23 mouse cellular contexts compared by ENCODE assay signal in the genomic region with DNA sequence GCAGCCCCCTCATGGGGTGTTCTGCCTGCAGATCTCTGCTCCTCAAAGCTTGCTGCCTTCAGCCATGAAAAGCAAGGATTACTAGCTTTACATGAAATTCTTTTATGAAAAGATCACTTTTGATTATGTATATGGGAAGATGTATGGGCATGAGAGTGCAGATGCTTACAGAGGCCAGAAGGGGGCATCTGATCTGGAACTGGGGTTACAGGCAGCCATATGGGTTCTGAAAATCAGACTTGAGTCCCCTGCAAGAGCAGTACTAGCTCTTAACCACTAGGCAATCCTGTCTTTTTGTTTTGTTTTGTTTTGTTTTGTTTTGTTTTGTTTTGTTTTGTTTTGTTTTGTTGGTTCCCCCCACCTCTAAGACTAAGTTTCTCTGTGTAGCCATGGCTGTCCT. TPM values are rescaled to one million over a fixed set of nuclear protein-coding genes. Genes with fewer than 3 reads are reported as not detected.
DNase-seq lines count a peak whose midpoint lies in the region; ATAC-seq and TF ChIP-seq lines count a peak whose summit lies in the region.
"Had no signal": no experiment of that assay in that cellular context is flagged by ENCODE, and none has a peak within 500 bp of the region (broad histone marks: within the 10 kb centered on the region; RNA-seq: fewer than 3 reads in every experiment).

No protein-coding gene starts in this region.

- H3K36me3 ChIP-seq in liver, postnatal 0 days (replicated peaks; ENCODE audit: insufficient read depth, low read length), result no peaks in the 10 kb centered on the region
- no peaks in the 10 kb centered on the region for H3K36me3 ChIP-seq in liver, embryonic 12.5 days
- H3K36me3 ChIP-seq in ES-E14 (ENCODE audit: control insufficient read depth, insufficient read depth, low read length, poor library complexity, severe bottlenecking), result no peaks in the 10 kb centered on the region
- H3K36me3 ChIP-seq: forebrain, embryonic 15.5 days; G1E; heart, embryonic 15.5 days had no signal

- H3K9me3 ChIP-seq in liver, postnatal 0 days (ENCODE audit: low read length), result no peaks in the 10 kb centered on the region
- no peaks in the 10 kb centered on the region for H3K9me3 ChIP-seq in liver, embryonic 12.5 days (replicated peaks)
- H3K9me3 ChIP-seq in ES-E14 (ENCODE audit: control insufficient read depth, insufficient read depth, low read depth, low read length), result no peaks in the 10 kb centered on the region
- H3K9me3 ChIP-seq: forebrain, embryonic 15.5 days; G1E; heart, embryonic 15.5 days had no signal

- in situ Hi-C loops in ES-E14 (cut with MboI; ENCODE audit: low sequenced_read_pairs in 2 of 2, unreplicated experiment in 2 of 2), result no loop called here

- H3K27me3 ChIP-seq in liver, postnatal 0 days (ENCODE audit: insufficient read depth, low read length), result no peaks in the 10 kb centered on the region
- no peaks in the 10 kb centered on the region; the same call in 1 of the 2 replicates for H3K27me3 ChIP-seq in liver, embryonic 12.5 days (replicated peaks)
- H3K27me3 ChIP-seq: forebrain, embryonic 15.5 days; heart, embryonic 15.5 days had no signal

- no peak overlapping the region for H3K4me2 ChIP-seq in liver, postnatal 0 days (ENCODE audit: low read depth, low read length)
- no peak overlapping the region for H3K4me2 ChIP-seq in liver, embryonic 12.5 days
- H3K4me2 ChIP-seq: forebrain, embryonic 15.5 days; heart, embryonic 15.5 days; hindbrain, embryonic 14.5 days had no signal

- no peak overlapping the region for H3K9ac ChIP-seq in liver, postnatal 0 days (replicated peaks)
- H3K9ac ChIP-seq in liver, embryonic 12.5 days, result no peak overlapping the region
- no peak overlapping the region for H3K9ac ChIP-seq in ES-E14 (ENCODE audit: insufficient read depth, low read depth, low read length, poor library complexity, severe bottlenecking)
- H3K9ac ChIP-seq: forebrain, embryonic 15.5 days; heart, embryonic 15.5 days; hindbrain, embryonic 14.5 days had no signal

- H3K4me1 ChIP-seq in liver, postnatal 0 days (ENCODE audit: insufficient read depth), result peaks cover 5% of the 10 kb centered on the region
- H3K4me1 ChIP-seq in liver, embryonic 12.5 days, result peaks cover 20% of the 10 kb centered on the region
- H3K4me1 ChIP-seq in ES-E14 (ENCODE audit: control insufficient read depth in 2 of 2, insufficient read depth in 2 of 2, low read length in 2 of 2, poor library complexity in 1 of 2), result peaks cover 2 to 7% of the 10 kb centered on the region in 2 experiments; a peak in 2 of 4 replicates
- H3K4me1 ChIP-seq in bone marrow, adult 2 months (ENCODE audit: control insufficient read depth, insufficient read depth, low read length), result no peaks in the 10 kb centered on the region; the same call in 1 of the 2 replicates

- TF ChIP-seq EP300 in liver, postnatal 0 days (IDR thresholded peaks at IDR 0.05; ENCODE audit: low read depth), result no peak

- no peak overlapping the region for H3K27ac ChIP-seq in liver, postnatal 0 days (ENCODE audit: low read depth)
- H3K27ac ChIP-seq in liver, embryonic 12.5 days, result no peak overlapping the region
- H3K27ac ChIP-seq in ES-E14 (ENCODE audit: insufficient read depth, low read depth, low read length, poor library complexity, severe bottlenecking), result no peak overlapping the region
- no peak overlapping the region for H3K27ac ChIP-seq in bone marrow, adult 2 months (ENCODE audit: control insufficient read depth, insufficient read depth, low read depth, low read length, poor library complexity)
- H3K27ac ChIP-seq: forebrain, embryonic 15.5 days; heart, embryonic 15.5 days; hindbrain, embryonic 14.5 days had no signal

- ATAC-seq in liver, postnatal 0 days, result no peak
- no peak for ATAC-seq in liver, embryonic 12.5 days
- ATAC-seq: forebrain, embryonic 15.5 days had no signal

- no peak for DNase-seq in liver, postnatal 0 days
- no peak for DNase-seq in ES-E14 (ENCODE audit: low read depth, low spot score)
- DNase-seq in ovary, postnatal 10 days (ENCODE audit: low spot score), result no peak
- no peak for DNase-seq in frontal cortex, postnatal 36 days (ENCODE audit: low spot score in 2 of 2)
- no peak for DNase-seq in ovary, postnatal 14 days (ENCODE audit: low spot score)
- DNase-seq: adrenal gland, postnatal 14 days; cerebellum, adult 8-10 months; cerebellum, postnatal 36 days; gastrocnemius, postnatal 25 days; heart, postnatal 36 days; kidney, adult 9 months; kidney, postnatal 25 days; lung, adult 18-20 months; midbrain, embryonic 14.5 days; retina, postnatal 1 day; right cerebral cortex, postnatal 25 days; thymus, postnatal 25 days had no signal

- peak; percentile 36 for TF ChIP-seq CTCF in liver, postnatal 0 days (IDR thresholded peaks at IDR 0.05; ENCODE audit: low read depth)
- peak; percentile 18; the same call in 1 of the 2 replicates for TF ChIP-seq CTCF in bone marrow, adult 2 months (IDR thresholded peaks at IDR 0.05; ENCODE audit: control insufficient read depth, insufficient read depth, low read length)

- H3K4me3 ChIP-seq in liver, postnatal 0 days (ENCODE audit: low read depth, low read length), result no peak overlapping the region
- H3K4me3 ChIP-seq in liver, embryonic 12.5 days, result no peak overlapping the region
- H3K4me3 ChIP-seq in ES-E14 (ENCODE audit: insufficient read depth in 1 of 2, low read depth in 1 of 2, low read length in 2 of 2, poor library complexity in 1 of 2, severe bottlenecking in 1 of 2), result no peak overlapping the region
- no peak overlapping the region for H3K4me3 ChIP-seq in bone marrow, adult 2 months (replicated peaks; ENCODE audit: control insufficient read depth, low read depth, low read length)
- H3K4me3 ChIP-seq: forebrain, embryonic 15.5 days; heart, embryonic 15.5 days had no signal

- TF ChIP-seq POLR2A in bone marrow, adult 2 months (IDR thresholded peaks at IDR 0.05; ENCODE audit: borderline replicate concordance, control insufficient read depth, low read depth, low read length), result no peak

TF ChIP-seq in ES-E14, 5 proteins besides CTCF, POLR2A, EP300 and RAD21:
- TF ChIP-seq HCFC1 (IDR thresholded peaks at IDR 0.05; ENCODE audit: borderline replicate concordance, insufficient read depth, low read length), result no peak
- peak; percentile 35; the same call in 1 of the 2 replicates for TF ChIP-seq ZC3H11A (IDR thresholded peaks at IDR 0.05; ENCODE audit: borderline replicate concordance, low read depth, low read length)
- TF ChIP-seq ZNF384 (IDR thresholded peaks at IDR 0.05; ENCODE audit: low read depth, low read length), result no peak

RNA-seq across cellular contexts. Expression of a gene that starts 18.2 kb away (rescaled TPM):
- 24.1 and 24.6 TPM in 2 replicates for polyA plus RNA-seq in liver, postnatal 0 days (2015; fragmentation: Nextera tagmentation; extraction: Ambion mirVana)
- polyA plus RNA-seq in liver, embryonic 12.5 days (2016; fragmentation: Nextera tagmentation; extraction: Ambion mirVana), result 27.4 and 28.8 TPM in 2 replicates
- 65.7 and 91.3 TPM in 2 replicates for total RNA-seq in ES-E14 (2012; rRNA removed)
- 81.1 and 196 TPM in 2 replicates for polyA plus RNA-seq in bone marrow, adult 2 months (2011; ENCODE audit: insufficient read depth, insufficient read length, low replicate concordance, missing spikeins)
